Mouse (Mus musculus): Measurements from ENCODE around the gene Ptpre.

GRCm38 (mm10) chr7:135634851-135635624 is 97.8 kb downstream of the Ptpre start:
- TF ChIP-seq CTCF (IDR thresholded peaks at IDR 0.05; ENCODE audit: borderline replicate concordance, control insufficient read depth, extremely low read depth, insufficient read depth, low read length, poor library complexity) (no peak), POLR2A (IDR thresholded peaks at IDR 0.05; ENCODE audit: control insufficient read depth, extremely low read depth, insufficient read depth, low read length, poor library complexity) (no peak)
